23 mouse cellular contexts compared by ENCODE assay signal in the genomic region with DNA sequence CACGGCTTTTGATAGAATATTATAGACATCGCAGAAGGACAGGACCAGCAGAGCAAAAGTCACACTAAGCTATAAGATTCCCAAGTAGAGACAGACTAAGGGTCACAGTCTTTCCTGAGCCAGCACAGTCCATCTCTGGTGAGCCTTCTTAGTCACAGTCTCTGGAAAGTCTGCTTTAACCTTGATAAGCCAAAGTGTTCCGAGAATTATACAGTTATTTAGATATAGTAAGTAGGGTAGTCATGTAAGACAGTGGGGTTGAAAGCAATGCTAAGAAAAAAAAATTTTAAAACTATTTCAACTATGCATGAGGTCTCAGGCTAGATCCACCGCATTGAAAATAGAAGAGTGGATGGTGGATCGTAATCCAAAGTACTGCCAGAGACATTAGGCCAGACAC. TPM values are rescaled to one million over a fixed set of nuclear protein-coding genes. Genes with fewer than 3 reads are reported as not detected.
DNase-seq lines count a peak whose midpoint lies in the region; ATAC-seq and TF ChIP-seq lines count a peak whose summit lies in the region.
"Had no signal": no experiment of that assay in that cellular context is flagged by ENCODE, and none has a peak within 500 bp of the region (broad histone marks: within the 10 kb centered on the region; RNA-seq: fewer than 3 reads in every experiment).

No protein-coding gene starts in this region.

- ATAC-seq in liver, embryonic 11.5 days (replicated peaks; ENCODE audit: low FRiP score): peak; percentile 42; the same call in 1 of the 2 replicates
- no peak for ATAC-seq in liver, postnatal 0 days
- peak; percentile 60 for ATAC-seq in liver, embryonic 12.5 days
- no peak for ATAC-seq in midbrain, embryonic 11.5 days (ENCODE audit: low FRiP score)
- ATAC-seq in midbrain, embryonic 13.5 days: no peak
- ATAC-seq: activated CD4-positive, CD25-positive, alpha-beta regulatory T cell, adult 4 months; CD4-positive, CD25-positive, alpha-beta regulatory T cell, adult 4 months; Patski had no signal

- 84% methylated on average over 5 of the region's 5 CpGs for WGBS in liver, embryonic 11.5 days
- 85% methylated on average over 5 of the region's 5 CpGs for WGBS in liver, postnatal 0 days (ENCODE audit: insufficient replicate concordance)
- WGBS in liver, embryonic 12.5 days (ENCODE audit: insufficient replicate concordance): 78% methylated on average over 5 of the region's 5 CpGs
- 91% methylated on average over 5 of the region's 5 CpGs for WGBS in midbrain, embryonic 11.5 days
- WGBS in midbrain, embryonic 13.5 days: 87% methylated on average over 5 of the region's 5 CpGs

- no peaks in the 10 kb centered on the region for H3K36me3 ChIP-seq in liver, embryonic 11.5 days (ENCODE audit: control insufficient read depth, insufficient read depth, low read length)
- no peaks in the 10 kb centered on the region for H3K36me3 ChIP-seq in liver, postnatal 0 days (replicated peaks; ENCODE audit: insufficient read depth, low read length)
- no peaks in the 10 kb centered on the region for H3K36me3 ChIP-seq in liver, embryonic 12.5 days
- H3K36me3 ChIP-seq in midbrain, embryonic 11.5 days (ENCODE audit: control insufficient read depth, insufficient read depth, low read length): no peaks in the 10 kb centered on the region
- H3K36me3 ChIP-seq in midbrain, embryonic 13.5 days: no peaks in the 10 kb centered on the region
- H3K36me3 ChIP-seq: G1E had no signal

- DNase-seq in heart, adult 11 months: peak; percentile 8
- DNase-seq in heart, postnatal 25 days (ENCODE audit: low spot score): no peak
- DNase-seq in liver, embryonic 11.5 days (ENCODE audit: low spot score): no peak
- DNase-seq in liver, postnatal 0 days: no peak
- DNase-seq in liver: no peak
- DNase-seq in midbrain, embryonic 11.5 days (ENCODE audit: low spot score, missing footprints): peak; percentile 54
- DNase-seq: adrenal gland, adult 2 months; adrenal gland, adult 8-10 months; adrenal gland, postnatal 10 days; adrenal gland, postnatal 14 days; adrenal gland, postnatal 25 days; adrenal gland, postnatal 36 days; B cell, adult 2 months; cerebellum, adult 11 months; cerebellum, adult 11-12 months had no signal

- intact Hi-C loops in heart, postnatal 25 days (cut with DNase I): no loop called here

- no peak for TF ChIP-seq EP300 in liver, postnatal 0 days (IDR thresholded peaks at IDR 0.05; ENCODE audit: low read depth)

- H3K9ac ChIP-seq in liver, embryonic 11.5 days (ENCODE audit: low read depth, low read length): no peak overlapping the region
- H3K9ac ChIP-seq in liver, postnatal 0 days (replicated peaks): no peak overlapping the region
- no peak overlapping the region for H3K9ac ChIP-seq in liver, embryonic 12.5 days
- H3K9ac ChIP-seq in midbrain, embryonic 11.5 days (ENCODE audit: low read length): no peak overlapping the region
- no peak overlapping the region for H3K9ac ChIP-seq in midbrain, embryonic 13.5 days (replicated peaks)

- no peaks in the 10 kb centered on the region for H3K4me1 ChIP-seq in liver, embryonic 11.5 days (replicated peaks; ENCODE audit: control insufficient read depth, insufficient read depth, low read length)
- no peaks in the 10 kb centered on the region for H3K4me1 ChIP-seq in liver, postnatal 0 days (ENCODE audit: insufficient read depth)
- H3K4me1 ChIP-seq in liver, embryonic 12.5 days: peaks cover 16% of the 10 kb centered on the region; the same call in 1 of the 2 replicates
- H3K4me1 ChIP-seq in midbrain, embryonic 11.5 days (ENCODE audit: control insufficient read depth, insufficient read depth, low read length): no peaks in the 10 kb centered on the region
- H3K4me1 ChIP-seq in midbrain, embryonic 13.5 days (replicated peaks): no peaks in the 10 kb centered on the region

- H3K27ac ChIP-seq in liver, embryonic 11.5 days (ENCODE audit: low read depth, low read length): no peak overlapping the region
- H3K27ac ChIP-seq in liver, postnatal 0 days (ENCODE audit: low read depth): no peak overlapping the region
- H3K27ac ChIP-seq in liver, embryonic 12.5 days: no peak overlapping the region
- H3K27ac ChIP-seq in midbrain, embryonic 11.5 days (ENCODE audit: low read depth, low read length): no peak overlapping the region
- H3K27ac ChIP-seq in midbrain, embryonic 13.5 days: no peak overlapping the region

- TF ChIP-seq CTCF in liver, postnatal 0 days (IDR thresholded peaks at IDR 0.05; ENCODE audit: low read depth): no peak

- H3K9me3 ChIP-seq in liver, embryonic 11.5 days (ENCODE audit: control insufficient read depth, low read length): no peaks in the 10 kb centered on the region
- H3K9me3 ChIP-seq in liver, postnatal 0 days (ENCODE audit: low read length): no peaks in the 10 kb centered on the region
- no peaks in the 10 kb centered on the region for H3K9me3 ChIP-seq in liver, embryonic 12.5 days (replicated peaks)
- H3K9me3 ChIP-seq in midbrain, embryonic 11.5 days (ENCODE audit: control insufficient read depth, low read length): no peaks in the 10 kb centered on the region
- H3K9me3 ChIP-seq in midbrain, embryonic 13.5 days: no peaks in the 10 kb centered on the region
- H3K9me3 ChIP-seq: G1E had no signal

- H3K4me3 ChIP-seq in liver, embryonic 11.5 days (ENCODE audit: low read depth, low read length): no peak overlapping the region
- no peak overlapping the region for H3K4me3 ChIP-seq in liver, postnatal 0 days (ENCODE audit: low read depth, low read length)
- H3K4me3 ChIP-seq in liver, embryonic 12.5 days: no peak overlapping the region
- H3K4me3 ChIP-seq in midbrain, embryonic 11.5 days (ENCODE audit: low read depth, low read length): no peak overlapping the region
- H3K4me3 ChIP-seq in midbrain, embryonic 13.5 days (replicated peaks): no peak overlapping the region

- no peaks in the 10 kb centered on the region for H3K27me3 ChIP-seq in liver, embryonic 11.5 days (replicated peaks; ENCODE audit: control insufficient read depth, insufficient read depth, low read length)
- no peaks in the 10 kb centered on the region for H3K27me3 ChIP-seq in liver, postnatal 0 days (ENCODE audit: insufficient read depth, low read length)
- no peaks in the 10 kb centered on the region for H3K27me3 ChIP-seq in liver, embryonic 12.5 days (replicated peaks)
- no peaks in the 10 kb centered on the region for H3K27me3 ChIP-seq in midbrain, embryonic 11.5 days (ENCODE audit: control insufficient read depth, insufficient read depth, low read length)
- no peaks in the 10 kb centered on the region for H3K27me3 ChIP-seq in midbrain, embryonic 13.5 days
- H3K27me3 ChIP-seq: CH12.LX, Patski had no signal

- no peak overlapping the region for H3K4me2 ChIP-seq in liver, embryonic 11.5 days
- H3K4me2 ChIP-seq in liver, postnatal 0 days (ENCODE audit: low read depth, low read length): no peak overlapping the region
- no peak overlapping the region for H3K4me2 ChIP-seq in liver, embryonic 12.5 days
- H3K4me2 ChIP-seq in midbrain, embryonic 11.5 days: no peak overlapping the region
- H3K4me2 ChIP-seq in midbrain, embryonic 13.5 days (replicated peaks): no peak overlapping the region

RNA-seq across cellular contexts. Expression of a gene that starts 33.5 kb away (rescaled TPM):
- under 1 TPM; 0.26 to 0.31 TPM for total RNA-seq in heart, postnatal 25 days (2021)
- polyA plus RNA-seq in liver, embryonic 11.5 days (2014; fragmentation: Nextera tagmentation; extraction: Ambion mirVana): 2.2 and 2.4 TPM in 2 replicates
- 0.05 and 0.06 TPM in 2 replicates for polyA plus RNA-seq in liver, postnatal 0 days (2015; fragmentation: Nextera tagmentation; extraction: Ambion mirVana)
- polyA plus RNA-seq in liver, embryonic 12.5 days (2016; fragmentation: Nextera tagmentation; extraction: Ambion mirVana): 0.57 and 0.76 TPM in 2 replicates
- polyA plus RNA-seq in midbrain, embryonic 11.5 days (2014; fragmentation: Nextera tagmentation; extraction: Ambion mirVana): 0.54 and 0.55 TPM in 2 replicates
- polyA plus RNA-seq in midbrain, embryonic 13.5 days (2015; fragmentation: Nextera tagmentation; extraction: Ambion mirVana): 0.67 and 0.75 TPM in 2 replicates
- total RNA-seq: CH12.LX, MEL had no signal
- polyA plus RNA-seq: activated CD4-positive, CD25-positive, alpha-beta regulatory T cell, adult 4 months had no signal

Comparison
In these comparisons a context has a peak if more than half of its experiments do, and no peak if none do; other contexts are left out.
1. DNase-seq: peak in heart, adult 11 months (single experiment) and midbrain, embryonic 11.5 days (single experiment); none in heart, postnatal 25 days (single experiment), liver, embryonic 11.5 days (single experiment), liver, postnatal 0 days (single experiment) and liver (single experiment).
2. ATAC-seq: peak in liver, embryonic 11.5 days (single experiment) and liver, embryonic 12.5 days (single experiment); none in liver, postnatal 0 days (single experiment), midbrain, embryonic 11.5 days (single experiment) and midbrain, embryonic 13.5 days (single experiment).